Mouse (Mus musculus): ENCODE measurements around the gene Lypla2.
"Not testable (repeated sequence)": the region's sequence is repeated elsewhere in the genome, so short reads cannot be mapped to it uniquely, and the experiment has no call there.

Lypla2 gene

DNA sequence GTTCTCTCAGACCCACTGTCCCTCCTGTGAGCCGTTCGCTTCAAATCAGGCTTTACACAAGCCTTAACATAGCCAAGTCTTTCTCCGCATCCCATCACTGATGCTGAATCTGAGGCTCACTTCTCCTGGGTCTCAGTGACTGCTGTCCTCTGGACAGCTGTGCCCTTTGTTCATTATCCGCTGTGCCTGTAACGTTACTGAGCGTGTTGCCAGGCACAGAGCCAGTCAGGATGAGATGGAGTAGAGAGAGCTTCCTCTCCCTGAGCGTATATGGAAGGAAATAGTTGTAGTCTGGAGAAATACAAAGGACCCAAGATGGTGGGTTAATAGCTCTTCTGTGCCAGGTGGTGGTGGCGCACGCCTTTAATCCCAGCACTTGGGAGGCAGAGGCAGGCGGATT lies 23.0 kb downstream of the Lypla2 start:
- no peak for DNase-seq (ENCODE audit: low spot score)

DNA sequence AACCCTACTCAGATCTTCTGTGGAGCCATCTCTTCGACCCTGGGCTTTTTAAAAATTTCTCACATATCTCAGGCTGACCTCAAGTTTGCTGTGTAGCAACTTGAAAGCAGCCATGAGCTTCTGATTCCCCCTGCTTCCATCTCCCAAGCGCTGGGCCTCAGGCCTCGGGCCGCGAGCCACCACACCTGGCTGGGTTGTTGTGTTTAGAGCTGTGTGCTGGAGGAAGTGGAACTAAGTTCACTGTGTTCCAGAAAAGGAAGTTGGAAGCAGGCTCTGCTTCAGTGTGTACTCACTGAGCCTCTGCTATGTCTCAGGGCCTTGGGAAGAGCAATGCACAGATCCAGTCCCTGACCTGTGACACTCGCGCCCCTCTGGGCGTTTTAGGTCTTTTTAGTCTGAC lies 24.3 kb downstream of the Lypla2 start:
- no peak for DNase-seq (ENCODE audit: low spot score)

DNA sequence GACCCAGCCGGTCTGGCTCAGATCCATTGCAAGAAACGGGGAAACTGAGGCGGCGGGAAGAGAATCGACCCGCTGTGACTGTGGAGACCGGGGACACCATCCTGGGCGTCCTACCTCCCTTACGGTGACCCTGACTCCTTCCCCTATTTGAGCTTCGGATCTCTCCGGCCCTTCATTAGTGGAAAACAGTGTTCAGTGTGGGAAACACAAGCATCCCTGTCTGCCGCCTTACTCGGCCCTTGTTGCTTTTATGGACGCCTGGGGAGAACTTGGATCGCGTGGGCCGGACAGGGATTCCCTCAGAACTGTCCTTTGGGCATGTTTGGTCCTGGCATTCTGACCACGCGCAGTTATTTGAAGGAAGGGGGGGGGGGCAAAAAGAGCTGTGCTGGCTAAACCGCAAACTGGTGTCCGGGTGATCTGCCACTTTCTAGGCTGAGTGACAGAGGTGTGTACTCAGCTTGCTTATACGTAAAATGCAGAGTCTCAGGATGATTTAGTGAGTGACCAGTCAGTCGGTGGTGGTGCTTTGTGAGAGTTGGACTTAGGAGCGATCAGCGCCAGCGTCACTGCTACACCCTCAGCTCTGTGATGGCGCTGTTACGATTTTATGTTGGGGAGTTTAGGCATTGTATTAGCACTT lies 25.6 kb downstream of the Lypla2 start:
- no peak for DNase-seq (ENCODE audit: low spot score)

DNA sequence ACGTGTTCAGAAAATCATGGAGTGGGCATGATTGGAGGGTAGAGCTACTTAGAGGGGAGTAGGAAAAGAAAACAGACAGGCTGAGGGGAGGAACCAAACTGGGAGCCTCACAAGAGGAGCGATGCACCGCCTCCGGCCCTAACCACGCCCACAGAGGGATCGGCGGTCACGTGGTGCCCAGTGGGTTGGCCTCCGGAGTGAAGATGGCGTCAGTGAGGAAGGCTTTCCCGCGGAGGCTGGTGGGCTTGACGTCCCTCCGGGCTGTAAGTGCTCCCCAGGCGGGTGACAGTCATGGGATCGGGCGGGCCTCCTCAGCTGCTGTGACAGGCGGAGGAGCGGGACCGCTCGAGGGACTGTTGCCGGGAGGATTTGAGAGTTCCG lies 26.2 kb downstream of the Lypla2 start, which contains the start of gene Hmgcl:
Gene Hmgcl, plus strand, starts transcription at position 171 of the 381 bp plus-strand sequence.
- peak; percentile 87 for DNase-seq (ENCODE audit: low spot score)

DNA sequence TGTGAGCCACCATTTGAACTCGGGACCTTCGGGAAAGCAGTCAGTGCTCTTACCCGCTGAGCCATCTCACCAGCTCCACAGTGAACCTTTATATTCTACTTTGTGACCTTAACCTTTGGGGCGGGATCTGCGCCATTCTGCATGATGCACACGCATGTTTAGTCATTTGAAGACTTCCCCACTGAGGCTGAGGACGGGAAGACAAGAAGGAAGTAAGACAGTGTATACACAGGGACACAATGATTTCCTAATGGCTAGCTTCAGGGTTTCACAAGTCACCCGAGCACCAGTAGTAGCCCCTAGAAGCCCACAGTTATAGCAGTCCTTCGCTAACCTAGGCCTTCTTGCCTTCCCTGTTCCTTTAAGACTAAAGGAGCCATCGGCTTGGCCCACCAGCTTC lies 26.7 kb downstream of the Lypla2 start:
- no peak for DNase-seq (ENCODE audit: low spot score)

DNA sequence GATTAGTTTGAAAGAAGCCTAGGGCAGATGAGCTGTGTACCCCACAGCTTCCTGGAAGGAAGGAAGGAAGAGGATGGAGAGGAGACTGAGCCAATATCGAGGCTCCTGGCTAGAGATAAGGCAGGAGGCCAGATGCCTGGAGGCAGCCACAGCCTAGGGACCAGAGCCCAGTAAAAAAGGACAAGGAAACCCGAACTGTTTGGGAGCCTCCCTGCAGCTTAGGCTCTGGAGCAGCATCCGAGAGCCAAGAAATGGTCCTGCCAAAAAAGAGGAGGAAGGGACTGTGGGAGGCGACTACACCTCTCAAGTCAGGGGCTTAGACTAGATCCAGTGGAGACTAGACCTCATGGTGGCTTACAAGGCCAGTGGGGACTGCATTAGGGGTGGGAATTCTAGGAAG lies 29.0 kb downstream of the Lypla2 start:
- DNase-seq (ENCODE audit: low spot score): no peak

DNA sequence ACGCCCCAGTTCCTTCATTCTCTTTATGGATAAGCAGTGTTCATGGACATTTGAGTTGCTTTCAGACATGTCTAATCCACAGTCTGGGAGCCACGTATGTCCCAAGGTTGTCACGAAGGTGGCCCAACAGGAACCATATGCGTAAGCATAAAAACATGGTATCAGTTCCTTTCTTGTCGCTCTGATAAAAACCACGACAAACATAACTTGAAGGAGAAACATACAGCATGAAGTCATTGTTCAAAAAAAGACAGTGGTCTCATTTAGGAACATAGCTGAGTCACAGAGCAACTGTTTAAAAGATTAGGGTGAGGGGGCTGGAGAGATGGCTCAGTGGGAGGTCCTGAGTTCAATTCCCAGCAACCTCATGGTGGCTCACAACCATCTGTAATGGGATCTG lies 30.2 kb downstream of the Lypla2 start:
- DNase-seq (ENCODE audit: low spot score): no peak

DNA sequence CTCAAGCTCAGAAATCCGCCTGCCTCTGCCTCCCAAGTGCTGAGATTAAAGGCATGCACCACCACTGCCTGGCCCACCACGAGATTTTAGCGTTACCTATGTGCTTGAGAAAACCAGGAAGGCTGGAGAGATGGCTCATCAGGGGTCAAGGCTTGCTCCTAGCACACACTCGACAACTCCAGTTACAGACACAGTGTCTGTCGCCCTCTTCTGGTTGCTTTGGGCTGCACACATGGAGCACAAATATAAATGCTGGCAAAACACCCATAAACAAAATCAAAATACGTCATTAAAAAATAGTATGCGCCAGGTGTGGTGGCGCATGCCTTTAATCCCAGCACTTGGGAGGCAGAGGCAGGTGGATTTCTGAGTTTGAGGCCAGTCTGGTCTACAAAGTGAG lies 31.4 kb downstream of the Lypla2 start:
- not testable (repeated sequence) for DNase-seq (ENCODE audit: low spot score)

DNA sequence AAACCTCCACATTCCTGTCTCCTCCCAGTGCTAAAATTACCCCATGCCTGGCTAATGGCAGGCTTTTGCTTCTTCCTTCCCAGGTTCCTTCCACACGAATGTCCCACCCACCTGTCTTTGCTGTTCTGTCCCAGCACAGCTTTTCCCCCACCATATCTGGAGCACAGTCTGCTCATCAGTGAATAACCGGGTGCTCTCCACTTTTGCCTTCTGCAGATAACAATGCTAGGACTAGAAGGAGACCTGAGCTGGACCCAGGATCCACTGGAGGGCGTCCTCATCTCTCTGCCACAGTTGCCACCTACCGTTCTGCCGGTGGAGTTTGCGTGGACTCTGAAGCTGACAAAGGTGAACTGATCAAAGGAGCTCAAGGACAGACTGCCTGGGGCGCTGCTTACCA lies 33.6 kb downstream of the Lypla2 start:
- no peak for DNase-seq (ENCODE audit: low spot score)

DNA sequence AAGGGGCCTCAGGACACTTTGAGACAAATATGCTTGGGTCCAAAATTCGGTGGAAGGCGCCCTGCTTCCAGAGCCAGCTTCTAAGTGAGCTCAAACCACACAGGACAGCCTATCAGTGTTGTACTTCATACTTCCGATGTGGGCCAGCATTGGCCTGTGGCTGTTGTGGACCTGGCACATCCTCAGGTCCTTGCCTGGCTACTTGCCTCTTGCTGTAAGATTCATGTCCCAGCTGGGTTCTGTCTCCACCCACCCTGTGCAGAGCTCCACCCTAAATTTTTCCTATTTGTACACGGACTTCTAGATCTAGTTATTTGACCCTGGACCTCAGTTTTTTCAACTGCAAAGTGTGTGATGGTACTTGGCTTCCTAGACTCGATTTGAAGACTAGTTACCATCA lies 36.9 kb downstream of the Lypla2 start:
- no peak for DNase-seq (ENCODE audit: low spot score)

DNA sequence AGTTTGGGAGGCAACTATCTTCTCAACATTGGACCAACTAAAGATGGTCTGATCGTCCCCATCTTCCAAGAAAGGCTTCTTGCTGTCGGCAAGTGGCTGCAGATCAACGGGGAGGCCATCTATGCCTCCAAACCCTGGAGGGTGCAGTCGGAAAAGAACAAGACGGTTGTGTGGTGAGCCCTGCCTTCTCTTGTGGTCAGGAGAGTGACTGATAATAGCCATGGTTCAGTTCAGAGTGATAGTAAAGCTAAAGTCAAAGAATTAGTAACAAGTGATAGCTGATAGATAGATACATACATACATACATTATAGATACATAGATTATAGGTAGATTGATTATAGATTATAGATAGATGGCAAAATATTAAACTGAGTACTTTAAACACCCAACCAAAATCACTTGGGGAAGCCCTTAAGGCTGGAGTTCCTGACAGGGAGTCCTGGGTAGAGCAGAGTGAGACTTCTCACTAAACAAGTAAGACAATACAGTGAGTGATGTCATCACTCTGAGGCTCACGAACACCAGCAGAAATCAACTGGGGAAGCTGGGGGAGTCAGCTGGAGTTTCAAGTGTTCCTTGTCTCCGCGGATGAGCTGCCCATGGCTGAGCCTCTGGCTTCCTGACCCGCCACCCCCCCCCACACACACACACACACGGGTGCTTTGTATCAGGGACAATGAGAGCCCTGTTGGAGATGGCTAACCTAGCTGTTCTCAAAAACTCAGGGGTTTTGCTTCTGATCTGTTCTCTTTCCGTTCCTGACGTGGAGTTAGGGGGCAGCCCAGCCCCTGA lies 37.5 kb downstream of the Lypla2 start:
- DNase-seq (ENCODE audit: low spot score): no peak

DNA sequence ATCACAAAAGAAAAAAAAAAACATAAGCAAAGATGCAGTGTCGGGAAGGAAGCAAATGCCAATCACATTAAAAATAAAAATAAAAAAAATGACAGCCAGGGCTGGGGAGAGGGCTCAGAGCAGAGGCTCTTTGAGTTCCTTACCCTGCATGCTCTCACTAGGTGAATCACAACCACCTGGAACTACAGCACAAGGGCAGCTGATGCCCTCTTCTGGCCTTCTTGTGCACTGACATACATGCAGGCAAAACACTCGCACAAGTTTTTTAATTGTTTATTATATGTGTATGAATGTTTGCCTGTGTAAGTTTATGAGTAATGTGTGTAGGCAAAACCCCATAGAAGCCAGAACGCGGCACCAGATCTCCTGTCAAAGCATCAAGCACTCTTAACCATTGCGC lies 40.6 kb downstream of the Lypla2 start:
- no peak for DNase-seq (ENCODE audit: low spot score)

DNA sequence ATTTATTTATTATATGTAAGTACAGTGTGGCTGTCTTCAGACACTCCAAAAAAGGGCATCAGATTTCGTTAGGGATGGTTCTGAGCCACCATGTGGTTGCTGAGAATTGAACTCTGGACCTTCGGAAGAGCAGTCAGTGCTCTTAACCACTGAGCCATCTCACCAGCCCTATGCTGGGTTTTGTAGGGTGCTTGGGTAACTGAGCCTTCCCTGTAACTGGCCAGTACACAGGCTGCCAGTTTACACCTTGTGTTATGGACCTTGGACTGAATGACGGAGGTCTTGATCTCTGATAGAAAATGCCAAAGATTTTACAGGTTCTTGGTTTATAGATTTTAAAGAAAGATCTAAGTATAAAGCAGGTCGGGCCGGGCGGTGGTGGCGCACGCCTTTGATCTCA lies 42.2 kb downstream of the Lypla2 start:
- no peak for DNase-seq (ENCODE audit: low spot score)

DNA sequence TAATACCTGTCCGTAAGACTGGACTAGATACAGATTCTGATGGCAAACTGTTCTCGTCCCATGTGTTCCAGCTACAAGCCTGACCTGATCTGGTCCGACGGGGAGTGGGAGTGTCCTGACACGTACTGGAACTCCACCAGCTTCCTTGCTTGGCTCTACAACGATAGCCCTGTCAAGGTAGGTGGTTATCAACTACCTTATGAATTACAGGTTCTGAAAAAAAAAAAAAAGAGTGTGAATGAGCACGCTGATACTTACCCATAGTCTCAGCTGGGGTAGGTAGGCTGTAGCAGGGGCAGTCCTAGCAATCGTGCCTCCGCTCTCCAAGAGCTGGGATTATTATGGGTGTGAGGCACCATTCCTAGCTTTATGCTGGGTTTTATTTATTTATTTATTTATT lies 42.6 kb downstream of the Lypla2 start:
- no peak for DNase-seq (ENCODE audit: low spot score)

DNA sequence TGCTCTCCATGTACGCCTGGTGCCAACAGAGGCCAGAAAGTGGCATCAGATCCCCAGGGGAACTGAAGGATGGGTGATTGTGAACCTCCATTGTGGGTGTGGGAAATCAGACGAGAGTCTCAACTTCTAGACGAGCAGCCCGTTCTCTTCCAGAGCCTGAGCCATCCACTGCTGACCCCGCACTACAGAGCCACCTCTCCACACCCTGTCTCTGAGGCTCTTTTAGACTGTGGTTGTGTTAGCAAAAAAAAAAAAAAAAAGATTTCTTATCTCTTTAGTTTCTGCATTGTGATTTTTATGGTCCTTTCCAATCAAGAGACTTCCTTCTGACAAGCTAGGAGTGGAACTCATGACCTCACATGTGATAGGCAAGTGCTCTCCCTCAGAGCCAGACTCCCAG lies 43.0 kb downstream of the Lypla2 start:
- no peak for DNase-seq (ENCODE audit: low spot score)

DNA sequence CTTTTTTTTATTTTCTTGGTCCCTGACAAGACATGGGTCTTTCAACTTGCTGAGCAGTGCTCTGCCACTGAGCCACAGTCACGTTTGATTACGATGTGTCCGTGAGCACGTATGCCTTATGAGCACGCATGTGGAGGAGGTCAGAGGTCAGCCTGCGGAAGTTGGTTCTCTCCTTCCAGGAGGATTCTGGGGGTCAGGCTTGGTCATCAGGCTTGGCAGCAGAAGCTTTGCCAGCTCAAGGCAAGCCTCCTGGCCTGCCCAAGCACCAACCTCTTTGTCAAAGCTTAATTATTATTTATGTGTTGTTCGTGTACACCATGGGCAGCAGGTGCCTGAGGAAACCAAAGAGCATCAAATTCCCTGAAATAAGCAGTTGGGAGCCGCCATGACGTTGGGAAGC lies 44.0 kb downstream of the Lypla2 start:
- no peak for DNase-seq (ENCODE audit: low spot score)

DNA sequence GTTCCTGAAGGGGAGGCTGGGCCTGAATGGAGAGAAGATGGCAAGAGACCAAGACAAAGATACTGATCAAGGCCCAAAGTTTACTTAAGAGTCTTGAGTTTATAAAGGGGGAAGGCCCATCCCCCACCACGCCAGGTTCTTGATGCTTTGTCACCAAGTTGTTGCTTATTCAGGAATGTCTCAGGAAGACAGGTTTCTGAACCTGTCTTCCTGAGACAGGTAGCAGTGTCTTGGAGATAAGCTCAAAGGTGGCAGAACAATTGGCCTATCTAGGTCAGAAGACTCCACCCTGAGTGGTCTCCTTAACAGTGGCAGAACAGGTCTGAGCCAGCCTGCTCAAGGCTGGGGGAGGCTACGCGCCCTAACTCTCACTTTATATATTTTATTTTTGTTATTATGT lies 45.6 kb downstream of the Lypla2 start:
- DNase-seq (ENCODE audit: low spot score): no peak

DNA sequence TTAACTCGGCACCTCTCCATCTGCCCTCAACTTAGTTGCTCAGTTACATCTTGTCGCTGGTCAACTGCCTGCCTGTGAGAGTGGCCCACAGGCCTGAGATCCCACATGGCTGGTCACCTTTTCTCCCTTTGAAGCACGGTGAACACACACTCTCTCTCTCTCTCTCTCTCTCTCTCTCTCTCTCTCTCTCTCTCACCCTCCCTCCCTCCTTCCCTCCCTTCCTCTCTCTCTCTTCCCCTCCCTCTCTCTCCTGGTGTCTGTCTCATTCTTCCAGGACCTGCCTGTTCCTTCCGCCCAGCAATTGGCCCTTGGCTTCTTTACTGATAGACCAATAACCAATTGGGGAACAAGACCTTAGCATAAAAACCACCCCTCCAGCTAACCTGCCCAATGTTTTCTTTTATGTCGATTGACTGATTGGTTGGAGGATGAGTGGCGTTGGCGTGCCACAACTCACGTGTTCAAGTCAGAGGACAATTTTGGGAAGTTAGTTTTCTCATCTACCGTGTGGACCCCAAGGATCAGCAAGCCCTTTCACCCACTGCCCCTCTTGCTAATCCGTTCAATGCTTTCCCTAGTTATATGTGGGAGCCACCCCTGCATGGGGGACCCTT lies 46.1 kb downstream of the Lypla2 start:
- no peak for DNase-seq (ENCODE audit: low spot score)

DNA sequence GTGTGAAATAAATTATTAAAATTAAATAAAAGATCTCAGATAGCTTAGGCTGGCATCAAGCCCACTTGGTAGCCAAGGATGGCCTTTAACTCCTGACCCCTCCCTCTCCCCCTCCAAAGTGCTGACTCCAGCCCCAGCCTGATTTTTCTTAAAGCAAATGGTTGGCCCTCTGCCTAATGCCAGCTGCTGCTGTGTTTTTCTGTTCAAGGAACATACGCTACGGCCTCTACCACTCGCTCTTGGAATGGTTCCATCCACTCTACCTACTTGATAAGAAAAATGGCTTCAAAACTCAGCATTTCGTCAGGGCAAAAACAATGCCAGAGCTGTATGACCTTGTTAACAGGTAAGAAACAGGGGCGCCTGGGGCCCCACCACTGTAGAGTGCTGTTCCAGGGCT lies 47.1 kb downstream of the Lypla2 start:
- no peak for DNase-seq (ENCODE audit: low spot score)

DNA sequence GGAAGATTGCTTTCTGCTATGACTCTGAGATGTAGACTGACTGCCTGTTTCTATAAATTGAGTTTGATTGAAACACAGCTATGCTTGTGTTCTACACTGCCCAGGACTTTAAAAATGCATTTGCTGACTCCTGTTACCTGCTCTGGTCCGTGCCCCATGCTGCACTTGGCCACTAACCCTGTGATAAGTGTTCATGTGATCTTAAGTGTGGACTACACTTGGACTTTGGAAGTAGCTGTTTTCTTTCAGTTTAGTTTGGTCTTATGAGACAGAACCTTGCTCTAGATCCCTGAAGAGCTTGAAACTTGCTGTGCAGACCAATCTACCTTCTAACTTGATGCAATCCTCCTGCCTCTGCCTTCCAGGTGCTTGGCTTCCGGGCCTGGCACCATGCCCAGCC lies 48.0 kb downstream of the Lypla2 start:
- no peak for DNase-seq (ENCODE audit: low spot score)

DNA sequence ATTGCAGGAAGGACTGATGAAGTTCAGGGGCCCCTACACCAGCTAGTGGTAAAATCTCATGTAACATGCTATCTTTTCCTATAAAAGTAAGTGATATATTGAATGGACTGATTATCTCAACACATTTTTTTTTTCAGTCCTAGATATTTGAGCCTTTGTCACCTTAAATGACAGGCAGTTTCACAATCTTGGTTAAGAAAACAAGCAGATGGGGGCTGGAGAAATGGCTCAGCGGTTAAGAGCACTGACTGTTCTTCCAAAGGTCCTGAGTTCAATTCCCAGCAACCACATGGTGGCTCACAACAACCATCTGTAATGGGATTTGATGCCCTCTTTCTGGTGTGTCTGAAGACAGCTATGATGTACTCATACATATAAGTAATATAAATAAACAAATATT lies 50.2 kb downstream of the Lypla2 start:
- no peak for DNase-seq (ENCODE audit: low spot score)

DNA sequence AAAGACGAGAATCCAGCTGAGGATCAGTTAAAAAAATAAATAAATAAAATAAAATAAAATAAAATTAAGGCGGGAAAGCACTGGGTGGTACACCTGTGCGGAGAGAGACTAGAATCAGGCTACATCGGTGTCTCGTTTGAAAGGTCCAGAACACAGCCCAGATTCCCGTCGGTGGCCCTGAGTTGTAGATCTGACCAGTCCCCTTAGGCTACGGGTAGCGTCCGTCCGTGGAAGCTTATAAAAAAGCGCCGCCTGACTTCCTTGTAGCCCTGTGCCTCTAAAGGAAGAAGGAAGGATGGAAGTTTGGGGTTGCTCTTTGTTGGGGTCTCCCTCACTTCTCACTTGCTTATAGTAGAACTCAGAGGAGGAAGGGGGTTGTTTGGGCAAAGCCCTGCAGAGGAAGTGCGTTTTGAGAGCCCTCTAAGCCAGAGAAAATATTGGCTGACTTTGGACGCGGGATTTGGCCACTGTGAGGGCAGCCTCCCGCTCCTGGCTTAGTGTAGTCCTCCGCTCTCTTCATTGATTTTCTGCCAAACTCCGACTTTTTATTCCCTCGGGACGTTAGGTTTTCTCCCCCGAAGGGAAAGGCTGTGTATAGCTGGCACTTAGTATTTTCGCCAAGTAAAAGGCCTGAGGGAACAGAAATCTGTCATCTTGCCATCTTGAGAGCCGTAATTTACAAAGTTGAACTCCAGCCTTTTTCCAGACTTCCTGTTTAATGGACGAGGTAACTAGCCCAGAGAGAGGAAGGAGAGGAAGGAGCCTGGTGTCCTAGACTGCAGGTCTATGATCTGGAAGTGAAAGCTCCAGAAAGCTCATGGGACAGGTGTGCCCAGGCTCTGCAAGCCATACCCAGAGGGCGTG lies 50.9 kb downstream of the Lypla2 start:
- no peak for DNase-seq (ENCODE audit: low spot score)

Data from left cerebral cortex, adult 11 months (tissue).